In the genomic region with DNA sequence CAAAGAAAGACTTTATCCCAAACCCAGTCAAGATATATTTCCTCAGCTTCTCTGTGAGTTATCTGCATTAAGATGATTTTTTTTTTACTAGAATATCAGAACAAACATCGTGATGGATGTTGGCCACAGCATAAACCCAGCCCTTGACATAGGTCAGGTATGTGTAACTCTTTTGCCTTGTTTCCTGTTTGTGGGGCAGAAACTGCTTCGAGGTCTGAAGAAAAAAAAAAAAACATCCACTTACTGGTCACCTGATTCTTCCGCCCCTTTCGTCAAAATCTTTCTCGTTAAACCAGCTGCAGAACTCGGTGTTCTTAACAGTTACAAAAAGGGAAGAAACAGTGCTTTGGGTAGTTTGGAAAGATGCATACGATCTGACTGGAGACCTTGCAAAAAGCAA, we compare ENCODE assay signal across 21 mouse cellular contexts. TPM values are rescaled to one million over a fixed set of nuclear protein-coding genes. Genes with fewer than 3 reads are reported as not detected.
"Had no signal": no experiment of that assay in that cellular context is flagged by ENCODE, and none has a peak within 500 bp of the region (broad histone marks: within the 10 kb centered on the region; RNA-seq: fewer than 3 reads in every experiment).

No protein-coding gene starts in this region.

- H3K9me3 ChIP-seq: limb, embryonic 12.5 days; limb, embryonic 15.5 days; liver, embryonic 12.5 days; liver, embryonic 15.5 days; midbrain, embryonic 13.5 days; neural tube, embryonic 13.5 days had no signal

- H3K27me3 ChIP-seq: limb, embryonic 12.5 days; limb, embryonic 15.5 days; liver, embryonic 12.5 days; liver, embryonic 15.5 days; midbrain, embryonic 13.5 days; neural tube, embryonic 13.5 days had no signal

- H3K4me3 ChIP-seq: left cerebral cortex, adult 2 months; limb, embryonic 12.5 days; limb, embryonic 15.5 days; liver, embryonic 12.5 days; liver, embryonic 15.5 days; midbrain, embryonic 13.5 days; myocyte; neural tube, embryonic 13.5 days had no signal

- ATAC-seq: intestine, embryonic 16.5 days; liver, embryonic 12.5 days; midbrain, embryonic 13.5 days; midbrain, embryonic 16.5 days had no signal

- DNase-seq: kidney, adult 18-20 months; kidney, adult 9 months; kidney, postnatal 4 days; layer of hippocampus, postnatal 36 days; left cerebral cortex, postnatal 4 days; lung, adult 2 months; thymus, adult 2 months; thymus, postnatal 14 days; thymus, postnatal 4 days had no signal

- H3K9ac ChIP-seq: limb, embryonic 12.5 days; limb, embryonic 15.5 days; liver, embryonic 12.5 days; liver, embryonic 15.5 days; midbrain, embryonic 13.5 days; neural tube, embryonic 13.5 days had no signal

- H3K36me3 ChIP-seq: limb, embryonic 12.5 days; limb, embryonic 15.5 days; liver, embryonic 12.5 days; liver, embryonic 15.5 days; midbrain, embryonic 13.5 days; neural tube, embryonic 13.5 days had no signal

- H3K4me1 ChIP-seq: limb, embryonic 12.5 days; limb, embryonic 15.5 days; liver, embryonic 12.5 days; liver, embryonic 15.5 days; midbrain, embryonic 13.5 days; neural tube, embryonic 13.5 days had no signal

- H3K4me2 ChIP-seq: limb, embryonic 12.5 days; limb, embryonic 15.5 days; liver, embryonic 12.5 days; liver, embryonic 15.5 days; midbrain, embryonic 13.5 days; neural tube, embryonic 13.5 days had no signal

- H3K27ac ChIP-seq: left cerebral cortex, adult 2 months; limb, embryonic 12.5 days; limb, embryonic 15.5 days; liver, embryonic 12.5 days; midbrain, embryonic 13.5 days; neural tube, embryonic 13.5 days; stomach, postnatal 0 days had no signal

RNA-seq across cellular contexts. Expression of a gene that starts 10.4 kb away (rescaled TPM):
- total RNA-seq: neutrophil, adult 5-6 weeks had no signal
- polyA plus RNA-seq: liver, embryonic 12.5 days; myocyte had no signal
